Mouse (Mus musculus) hematopoietic stem cell, adult 5-6 weeks (primary cell): Measurements from ENCODE around the gene Akr1d1. TPM values are rescaled to one million over a fixed set of nuclear protein-coding genes. Genes with fewer than 3 reads are reported as not detected.
A peak's percentile ranks its signal among the peaks of the same experiment; 100 is the strongest.

Source experiments
- ATAC-seq, 2 experiments: fragments of 125-278 bp in 1 of 2; replicated peaks in 1 of 2; 2 replicates each; pipeline ENCODE4 v1.8.0; 2016 to 2017; ENCODE audit warnings: inconsistent platforms in 2 of 2, mild to moderate bottlenecking in 2 of 2, moderate number of reproducible peaks in 2 of 2, low read depth in 1 of 2, moderate TSS enrichment in 1 of 2; ENCODE audit not compliant: low FRiP score in 2 of 2, poor library complexity in 2 of 2, severe bottlenecking in 2 of 2, insufficient read depth in 1 of 2, low TSS enrichment in 1 of 2
- total RNA-seq: library from RNA; stranded (forward); fragments of 172-1452, 232-1000 nt; gene quantifications from 2 replicates; pipeline ENCODE4 v1.2.3, GENCODE M21; 2017

The Akr1d1 gene
- total RNA-seq, 1 experiment from 2014 or later = not detected

DNA sequence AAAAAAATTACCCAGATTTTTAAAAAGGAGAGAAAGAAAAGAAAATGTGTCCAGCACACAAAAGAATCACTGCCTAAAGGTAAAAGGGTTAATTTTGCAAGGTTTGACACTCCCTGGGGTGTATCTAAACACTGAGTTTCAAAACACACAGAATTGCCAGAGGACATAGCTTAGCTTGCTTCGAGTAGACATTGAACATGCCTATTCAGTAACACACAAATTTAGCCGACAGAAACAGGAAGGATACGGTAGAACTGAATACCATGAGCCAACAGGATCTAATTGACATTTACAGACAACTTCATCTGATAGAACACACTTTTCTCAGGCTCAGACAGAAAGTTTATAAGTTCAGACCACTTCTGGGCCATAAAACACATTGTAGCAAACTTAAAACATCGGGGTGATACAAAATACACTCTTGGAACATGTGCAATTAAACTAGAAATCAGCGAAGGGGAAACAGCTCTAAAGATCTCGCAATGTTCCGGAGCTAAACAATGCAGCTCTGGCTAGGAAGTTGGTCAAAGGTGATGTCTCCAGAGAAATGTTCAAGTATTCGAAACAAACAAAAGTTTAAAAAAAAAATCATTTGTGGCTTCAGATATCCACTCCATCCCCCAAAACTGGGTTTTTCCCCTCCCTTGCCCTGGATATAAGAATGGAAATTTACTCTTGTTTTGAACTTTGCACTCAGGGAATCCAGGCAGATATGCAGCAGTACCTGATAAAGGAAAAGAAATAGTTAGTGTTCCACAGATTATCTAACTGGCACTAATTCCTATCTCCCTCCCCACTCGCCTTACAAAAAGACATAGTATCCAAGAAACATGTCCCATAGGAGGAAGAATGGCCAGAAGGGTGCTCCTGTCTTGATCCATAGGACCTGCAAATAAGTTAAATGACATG, 73.1 kb downstream of the Akr1d1 start:
- no peak for ATAC-seq

GRCm38 (mm10) chr6:37604178-37604883, 74.4 kb downstream of the Akr1d1 start:
- no peak for ATAC-seq

GRCm38 (mm10) chr6:37604884-37605269, 74.9 kb downstream of the Akr1d1 start:
- peak; percentile 47 to 61; a peak in 3 of 4 replicates for ATAC-seq

DNA sequence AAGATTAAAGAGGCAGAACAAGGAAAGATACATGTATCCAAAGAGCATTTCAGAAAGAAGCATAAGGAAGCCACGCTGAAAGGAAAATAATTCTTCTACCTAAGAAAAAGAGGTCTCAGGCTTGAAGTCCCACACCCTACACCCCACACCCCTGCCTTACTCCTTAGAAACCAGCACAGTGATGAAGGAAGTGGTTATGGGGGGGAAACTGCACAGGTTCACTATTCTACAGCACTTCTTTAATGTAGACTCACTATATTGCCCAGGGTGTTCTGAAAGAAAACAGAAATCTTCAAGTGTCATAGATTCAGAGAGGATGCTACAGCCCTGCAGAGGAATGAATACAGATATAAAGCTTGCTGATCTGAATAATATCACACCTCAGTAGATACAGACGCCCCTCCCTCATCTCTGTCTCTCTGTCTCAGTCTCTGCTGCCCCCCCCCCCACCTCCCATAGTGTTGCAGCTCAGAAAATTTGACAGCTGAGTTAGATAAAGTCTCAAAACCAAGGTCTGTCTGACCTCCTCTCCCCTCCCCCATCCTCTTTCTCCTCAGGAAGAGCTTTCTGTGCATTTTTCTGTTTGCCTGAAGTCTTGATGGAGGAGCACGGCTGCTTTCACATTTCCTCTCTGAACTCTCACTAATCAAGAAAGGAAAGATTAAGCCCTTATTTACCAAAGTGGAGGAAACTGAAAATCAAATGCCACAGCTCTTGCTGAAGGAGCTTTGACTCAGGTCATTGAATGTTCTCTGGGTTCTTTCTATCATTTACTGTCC, 77.7 kb downstream of the Akr1d1 start:
- ATAC-seq = peak; percentile 83 to 92

DNA sequence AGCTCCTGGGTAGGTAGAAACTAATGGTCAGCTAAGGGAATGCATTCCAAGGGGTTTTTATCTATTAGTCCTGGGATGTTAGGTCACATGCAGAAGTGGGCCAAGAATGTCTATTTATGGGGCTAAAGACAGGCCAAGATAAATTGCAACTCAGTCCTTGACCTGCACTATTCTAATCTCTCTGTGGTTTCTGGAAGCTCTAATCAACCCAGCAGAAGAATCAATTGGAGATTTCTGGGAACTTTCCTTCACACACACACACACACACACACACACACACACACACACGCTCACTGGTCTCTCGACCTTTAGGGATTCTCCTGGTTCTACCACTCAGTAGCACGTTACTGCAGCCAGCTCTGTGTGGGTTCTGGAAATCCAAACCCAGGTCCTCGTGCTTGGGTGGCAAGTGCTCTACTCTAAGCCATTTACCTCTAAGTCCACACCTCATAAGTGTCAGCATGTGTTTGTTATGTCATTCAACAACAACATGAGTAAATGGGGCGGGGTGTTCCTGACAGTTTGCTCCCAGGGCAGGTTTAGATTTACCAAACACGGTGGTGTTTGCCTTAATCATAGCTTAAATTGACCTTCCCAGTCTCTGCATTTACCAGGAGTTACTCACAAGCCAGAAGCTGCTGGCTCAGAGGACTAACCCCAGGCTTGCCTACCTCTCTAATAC, 82.8 kb downstream of the Akr1d1 start:
- no peak for ATAC-seq

GRCm38 (mm10) chr6:37615490-37615889, 85.5 kb downstream of the Akr1d1 start:
- no peak for ATAC-seq

GRCm38 (mm10) chr6:37616136-37616535, 86.2 kb downstream of the Akr1d1 start:
- ATAC-seq = no peak

DNA sequence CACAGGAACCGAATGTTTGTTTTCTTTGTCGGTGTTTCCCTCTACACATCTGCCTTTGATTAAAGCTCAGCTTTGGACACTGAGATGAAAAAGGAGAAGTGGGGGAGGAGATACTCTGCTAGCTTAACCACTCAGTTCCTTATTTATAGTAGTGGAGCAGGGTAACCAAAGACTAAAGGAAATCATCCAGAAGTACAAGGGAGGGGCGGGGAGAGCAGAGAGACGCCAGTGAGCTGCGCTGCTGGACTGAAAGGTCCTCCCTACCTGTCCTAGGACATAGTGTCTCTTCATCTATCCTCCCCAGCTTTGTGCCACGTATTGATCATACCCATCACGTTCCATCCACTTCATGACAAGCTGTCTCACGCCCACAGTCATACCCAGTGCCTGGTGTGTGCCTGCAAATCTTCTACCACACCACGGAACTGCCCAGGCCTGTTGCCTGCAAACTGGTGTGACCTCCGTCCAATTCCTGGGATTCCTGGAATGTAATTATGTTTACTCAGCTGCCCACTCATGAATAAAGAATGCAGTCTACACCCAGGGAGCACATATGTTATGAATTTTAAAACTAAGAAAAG, 87.5 kb downstream of the Akr1d1 start:
- peak; percentile 98 for ATAC-seq

Other genes with a start within 250 kb of the Akr1d1 start
- 0.40 and 1.3 TPM in 2 replicates for gene Dgki, start 230.0 kb upstream of the Akr1d1 start, total RNA-seq
- gene Creb3l2, start 88.0 kb upstream of the Akr1d1 start, total RNA-seq = 3.9 and 4.7 TPM in 2 replicates